Mouse (Mus musculus) intestine, postnatal 0 days (tissue): Measurements from ENCODE around the gene Axin2. TPM values are rescaled to one million over a fixed set of nuclear protein-coding genes. Genes with fewer than 3 reads are reported as not detected.

Experiments used
- ATAC-seq: fragments of 200-750 bp; cut with Nextera tagmentation; 2 replicates; pipeline ENCODE4 v1.8.0; 2017; ENCODE audit warnings: mild to moderate bottlenecking, moderate TSS enrichment, moderate library complexity
- H3K27ac ChIP-seq: fragments of 300-500 bp; sonication (generic); 2 replicates; pipeline ENCODE4 v1.5.1; 2014; ENCODE audit warnings: mild to moderate bottlenecking, low read depth, low read length, moderate library complexity
- H3K27me3 ChIP-seq: fragments of 300-500 bp; sonication (generic); replicated peaks from 2 replicates; pipeline ENCODE4 v1.6.1; 2014; ENCODE audit warnings: low read length, mixed read lengths; ENCODE audit not compliant: control insufficient read depth, insufficient read depth
- H3K36me3 ChIP-seq: fragments of 300-500 bp; sonication (generic); 2 replicates; pipeline ENCODE4 v1.6.1; 2014; ENCODE audit warnings: mild to moderate bottlenecking, moderate library complexity; ENCODE audit not compliant: control insufficient read depth, insufficient read depth
- H3K4me1 ChIP-seq: fragments of 300-500 bp; sonication (generic); replicated peaks from 2 replicates; pipeline ENCODE4 v1.6.1; 2014; ENCODE audit warnings: antibody characterized with exemption, low read length, mixed read lengths; ENCODE audit not compliant: control insufficient read depth, insufficient read depth
- H3K4me2 ChIP-seq: fragments of 300-500 bp; sonication (generic); replicated peaks from 2 replicates; pipeline ENCODE4 v1.6.1; 2014; ENCODE audit warnings: low read depth, mild to moderate bottlenecking, moderate library complexity
- H3K4me3 ChIP-seq: fragments of 300-500 bp; sonication (generic); 2 replicates; pipeline ENCODE4 v1.5.1; 2014; ENCODE audit warnings: low read depth, low read length
- H3K9ac ChIP-seq: fragments of 300-500 bp; sonication (generic); 2 replicates; pipeline ENCODE4 v1.6.1; 2014; ENCODE audit warnings: mild to moderate bottlenecking, low read depth, low read length
- H3K9me3 ChIP-seq: fragments of 300-500 bp; sonication (generic); 2 replicates; pipeline ENCODE4 v1.6.1; 2016; ENCODE audit warnings: mixed run types; ENCODE audit not compliant: control insufficient read depth
- CTCF ChIP-seq: sonication (generic); IDR thresholded peaks from 2 replicates; pipeline ENCODE4 v1.5.1; 2016; ENCODE audit warnings: low read depth, mild to moderate bottlenecking, control low read depth, antibody characterized with exemption, moderate library complexity
- WGBS: fragments of 180-500 bp; shearing (Covaris S2); extraction: QIAGEN DNeasy Blood & Tissue Kit; methylation state at CpG from one replicate; pipeline ENCODE4 v1.1.7; 2014; 5-methylcytosine and 5-hydroxymethylcytosine counted together
- polyA plus RNA-seq: library from polyadenylated mRNA; unstranded; fragments of >200 nt; fragmentation: Nextera tagmentation; extraction: Ambion mirVana; gene quantifications from 2 replicates; pipeline ENCODE4 v1.2.1, GENCODE M21; 2015

The Axin2 gene
- polyA plus RNA-seq, 1 experiment from 2014 or later: 3.1 TPM

DNA sequence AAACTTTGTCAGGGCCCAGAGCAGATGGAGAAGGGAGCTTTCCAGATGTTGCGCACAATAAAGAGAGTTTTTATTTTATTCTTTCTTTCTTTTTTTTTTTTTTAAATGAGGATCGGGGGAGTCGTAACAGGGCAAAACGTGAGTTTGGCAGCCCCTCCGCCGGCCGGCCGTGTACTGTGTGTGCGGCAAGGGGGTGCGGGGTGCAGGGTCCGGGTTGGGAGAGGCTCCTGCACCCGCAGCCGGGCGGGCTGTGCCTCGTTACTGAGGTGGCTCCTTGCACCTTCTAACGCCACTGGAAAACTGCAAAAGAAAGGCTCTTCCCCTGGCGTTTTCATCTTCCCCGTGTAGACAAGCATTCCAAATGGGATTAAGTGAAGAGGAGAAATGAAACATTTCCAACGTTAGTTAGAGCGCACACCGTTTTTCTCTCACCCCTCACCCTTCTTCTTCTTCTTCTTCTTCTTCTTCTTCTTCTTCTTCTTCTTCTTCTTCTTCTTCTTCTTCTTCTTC lies 28.2 kb upstream of the Axin2 start:
- no peak for TF ChIP-seq CTCF
- no peak for ATAC-seq
- 34% methylated on average over 21 of the region's 21 CpGs for WGBS

DNA sequence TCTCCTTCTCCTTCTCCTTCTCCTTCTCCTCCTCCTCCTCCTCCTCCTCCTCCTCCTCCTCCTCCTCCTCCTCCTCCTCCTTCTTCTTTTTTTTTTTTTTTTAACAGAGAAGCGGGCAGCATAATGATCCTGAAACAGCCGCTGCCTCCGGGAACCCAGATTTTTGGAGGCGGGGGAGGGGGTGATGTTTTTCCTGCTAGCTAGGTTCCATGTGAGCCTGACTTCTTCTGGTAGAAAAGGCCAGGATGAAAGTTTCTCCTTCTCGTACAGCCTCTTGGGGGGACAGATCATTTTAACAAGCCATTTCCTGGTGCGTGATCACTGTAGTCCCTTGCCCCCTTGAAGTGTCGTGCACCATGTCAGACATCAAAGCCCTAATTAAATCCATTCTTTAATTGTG lies 27.7 kb upstream of the Axin2 start:
- Histone ChIP-seq H3K4me3 (no peak overlapping the region), H3K27ac (no peak overlapping the region), H3K4me2 (no peak overlapping the region), H3K9me3 (no peaks in the 10 kb centered on the region), H3K9ac (no peak overlapping the region), H3K27me3 (no peaks in the 10 kb centered on the region), H3K36me3 (no peaks in the 10 kb centered on the region), H3K4me1 (no peaks in the 10 kb centered on the region)
- no peak for TF ChIP-seq CTCF
- 68% methylated on average over 6 of the region's 7 CpGs for WGBS
- ATAC-seq: no peak

More for the DNA sequence above, 28.2 kb upstream of the Axin2 start:
- Histone ChIP-seq H3K9ac (peak overlapping the region; percentile 17; the same call in 1 of the 2 replicates), H3K4me2 (peak overlapping the region; percentile 53), H3K36me3 (no peaks in the 10 kb centered on the region), H3K4me3 (0 out of 2 replicates have a peak overlapping the region, but pooled peaks have one; percentile 16), H3K27me3 (no peaks in the 10 kb centered on the region), H3K9me3 (no peaks in the 10 kb centered on the region), H3K4me1 (no peaks in the 10 kb centered on the region), H3K27ac (no peak overlapping the region)

DNA sequence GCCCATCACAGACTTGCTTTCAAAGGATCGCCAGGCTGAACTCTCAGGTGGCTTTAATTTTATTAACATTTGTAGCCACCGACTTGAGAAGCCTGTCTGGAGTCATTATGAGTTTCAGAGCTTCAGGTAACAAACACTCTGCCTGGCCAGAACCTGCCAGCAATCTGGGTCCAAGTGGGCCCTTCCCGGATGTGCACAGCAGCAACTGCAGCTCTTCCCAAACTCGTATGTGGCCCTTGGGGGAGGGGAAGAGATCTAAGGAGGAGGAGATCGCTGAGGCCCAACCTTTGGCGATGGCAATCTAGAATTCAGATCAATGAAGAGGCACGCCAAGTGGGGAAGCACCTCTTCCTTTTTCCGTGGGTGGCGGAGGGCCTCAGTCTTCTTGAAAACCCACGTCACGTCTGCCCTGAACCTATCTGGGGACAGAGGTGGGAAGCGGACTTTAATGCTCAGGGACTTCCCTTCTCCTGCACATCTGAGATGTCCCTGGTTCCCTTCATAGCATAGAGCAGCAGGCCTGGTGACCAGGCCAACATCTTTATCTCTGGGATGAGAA lies 26.8 kb upstream of the Axin2 start:
- ATAC-seq: no peak
- Histone ChIP-seq H3K27ac (no peak overlapping the region), H3K4me2 (no peak overlapping the region), H3K27me3 (no peaks in the 10 kb centered on the region), H3K9ac (no peak overlapping the region), H3K4me3 (no peak overlapping the region), H3K36me3 (no peaks in the 10 kb centered on the region), H3K9me3 (no peaks in the 10 kb centered on the region), H3K4me1 (no peaks in the 10 kb centered on the region)
- no peak for TF ChIP-seq CTCF
- WGBS: 74% methylated on average over 12 of the region's 12 CpGs

DNA sequence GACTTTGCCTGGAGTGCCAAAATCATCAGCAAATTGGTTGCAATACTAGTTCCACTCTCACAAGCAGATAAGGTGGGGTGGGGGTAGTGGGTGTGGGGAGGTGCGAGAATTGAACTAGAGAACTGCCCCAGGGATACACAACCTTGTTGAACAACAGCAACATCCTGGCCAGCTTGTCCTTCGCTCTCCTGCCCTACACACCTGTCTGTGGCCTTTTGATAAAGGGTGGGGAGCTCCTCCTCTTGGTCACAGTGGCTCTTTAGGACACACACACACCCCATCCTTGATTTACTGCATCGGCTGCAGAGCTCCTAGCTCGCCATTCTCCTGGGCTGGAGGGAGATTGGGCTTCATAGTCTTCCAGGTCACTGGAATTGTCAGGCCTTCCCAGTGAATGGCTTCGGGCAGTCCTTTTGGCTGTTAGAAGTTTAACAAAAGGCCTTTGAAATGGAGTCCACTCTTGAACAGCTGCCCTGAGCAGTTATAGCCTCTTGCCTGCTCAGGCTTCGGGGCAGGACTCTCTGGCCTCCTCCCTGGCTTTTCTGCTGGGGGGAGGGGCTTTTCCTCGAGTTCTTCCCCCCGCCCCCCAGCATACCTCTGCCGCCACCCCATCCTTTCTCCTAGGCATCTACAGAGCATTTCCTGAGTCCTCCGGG lies 26.2 kb upstream of the Axin2 start:
- H3K36me3 ChIP-seq: no peaks in the 10 kb centered on the region
- ATAC-seq: no peak
- no peak overlapping the region for H3K4me3 ChIP-seq
- H3K4me2 ChIP-seq: no peak overlapping the region
- no peaks in the 10 kb centered on the region for H3K27me3 ChIP-seq
- H3K27ac ChIP-seq: no peak overlapping the region
- no peaks in the 10 kb centered on the region for H3K9me3 ChIP-seq
- TF ChIP-seq CTCF: no peak
- WGBS: 69% methylated on average over 10 of the region's 10 CpGs
- H3K9ac ChIP-seq: no peak overlapping the region
- no peaks in the 10 kb centered on the region for H3K4me1 ChIP-seq

DNA sequence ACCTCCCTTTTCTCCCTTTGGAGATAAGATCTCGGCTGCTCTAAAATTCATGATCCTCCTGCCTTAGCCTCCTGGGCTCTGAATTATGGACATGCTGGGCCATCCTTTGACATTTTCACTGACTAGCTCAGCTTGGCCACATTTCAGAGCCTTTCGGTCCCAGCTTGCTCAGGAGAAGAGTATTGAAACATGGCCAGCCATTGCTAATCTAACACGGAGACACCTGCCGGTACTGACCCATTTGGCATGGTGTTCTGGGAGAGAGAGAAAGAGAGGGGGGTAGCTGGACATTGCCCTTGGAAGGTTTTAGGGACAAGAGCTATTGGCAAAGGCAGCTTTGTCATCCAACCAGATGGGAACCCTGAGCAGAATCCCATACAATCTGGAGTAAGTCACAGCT lies 23.1 kb upstream of the Axin2 start:
- ATAC-seq: no peak
- 93% methylated on average over 4 of the region's 4 CpGs for WGBS

DNA sequence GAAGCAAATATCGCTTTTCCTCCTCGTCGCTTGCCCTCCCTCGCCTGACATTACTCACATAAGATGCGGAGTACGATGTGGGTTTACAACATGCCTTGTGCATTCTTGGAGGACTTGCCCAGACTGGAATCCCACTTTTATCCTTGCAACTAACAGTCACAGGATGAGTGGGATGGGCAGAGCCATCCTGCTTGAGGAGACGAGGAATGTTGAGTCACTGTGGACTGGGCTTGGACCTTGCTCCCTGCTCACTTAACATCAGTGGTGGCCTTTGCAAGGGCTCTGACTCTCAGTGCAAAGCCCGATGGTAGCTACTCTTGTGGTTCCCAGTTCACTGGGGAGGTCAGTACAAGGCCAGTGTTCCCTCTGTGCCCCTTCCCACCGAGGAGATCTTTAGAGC lies 22.1 kb upstream of the Axin2 start:
- Histone ChIP-seq H3K4me2 (no peak overlapping the region), H3K9ac (no peak overlapping the region), H3K4me3 (no peak overlapping the region), H3K4me1 (no peaks in the 10 kb centered on the region), H3K27me3 (no peaks in the 10 kb centered on the region), H3K9me3 (no peaks in the 10 kb centered on the region), H3K27ac (no peak overlapping the region), H3K36me3 (no peaks in the 10 kb centered on the region)
- TF ChIP-seq CTCF: no peak
- WGBS: 55% methylated on average over 9 of the region's 9 CpGs
- peak; percentile 72; the same call in 1 of the 2 replicates for ATAC-seq

More for the DNA sequence above, 23.1 kb upstream of the Axin2 start:
- H3K36me3 ChIP-seq: no peaks in the 10 kb centered on the region
- H3K27ac ChIP-seq: no peak overlapping the region
- H3K9me3 ChIP-seq: no peaks in the 10 kb centered on the region
- H3K9ac ChIP-seq: no peak overlapping the region
- no peak overlapping the region for H3K4me3 ChIP-seq
- TF ChIP-seq CTCF: no peak
- no peak overlapping the region for H3K4me2 ChIP-seq
- H3K4me1 ChIP-seq: no peaks in the 10 kb centered on the region
- H3K27me3 ChIP-seq: no peaks in the 10 kb centered on the region
